Comparison of ENCODE assay signal across 11 mouse cellular contexts in genomic region chr12:21140153-21140552, GRCm38 (mm10).
DNase-seq lines count a peak whose midpoint lies in the region; TF ChIP-seq lines count a peak whose summit lies in the region.
"Had no signal": no experiment of that assay in that cellular context is flagged by ENCODE, and none has a peak within 500 bp of the region (broad histone marks: within the 10 kb centered on the region; RNA-seq: fewer than 3 reads in every experiment).

No protein-coding gene starts in this region.

- TF ChIP-seq CTCF in cerebellum, adult 2 months (IDR thresholded peaks at IDR 0.05; ENCODE audit: borderline replicate concordance, insufficient read depth, low read depth, low read length) = no peak

- H3K27ac ChIP-seq in cerebellum, adult 2 months (ENCODE audit: insufficient read depth, low read length) = peak overlapping the region; percentile 51
- H3K27ac ChIP-seq: limb, embryonic 10.5 days; lung, embryonic 15.5 days had no signal

- H3K4me3 ChIP-seq in cerebellum, adult 2 months (replicated peaks; ENCODE audit: insufficient read depth, low read depth, low read length) = no peak overlapping the region
- H3K4me3 ChIP-seq: limb, embryonic 10.5 days; lung, embryonic 15.5 days had no signal

- 17% methylated on average over 14 of the region's 14 CpGs for WGBS in cerebellum, adult 2 months

- intact Hi-C loops in heart, postnatal 14 days (cut with DNase I) = no loop called here

- no peaks in the 10 kb centered on the region for H3K27me3 ChIP-seq in cerebellum, adult 2 months (ENCODE audit: control insufficient read depth, insufficient read depth, low read length)
- H3K27me3 ChIP-seq: lung, embryonic 15.5 days had no signal

- no peak for TF ChIP-seq POLR2A in cerebellum, adult 2 months (IDR thresholded peaks at IDR 0.05; ENCODE audit: borderline replicate concordance, insufficient read depth, low read length)

- peak; percentile 63 for DNase-seq in layer of hippocampus, adult 11-12 months (ENCODE audit: low spot score)
- no peak for DNase-seq in layer of hippocampus, postnatal 10 days (ENCODE audit: low spot score in 2 of 2)
- peak; percentile 64 to 78 for DNase-seq in cerebellum, adult 2 months
- peak; percentile 52 to 79 for DNase-seq in layer of hippocampus, adult 18-20 months (ENCODE audit: low spot score in 2 of 2)
- DNase-seq in right cerebral cortex, adult 2 months (ENCODE audit: low spot score in 2 of 2) = peak; percentile 76 to 79
- no peak for DNase-seq in kidney, postnatal 25 days
- DNase-seq in heart, postnatal 14 days = no peak
- DNase-seq in kidney, postnatal 36 days = no peak
- DNase-seq: thymus, adult 18-20 months had no signal

- H3K4me1 ChIP-seq in cerebellum, adult 2 months (ENCODE audit: control insufficient read depth, insufficient read depth, low read length) = peaks cover 56% of the 10 kb centered on the region

Comparison
In these comparisons a context has a peak if more than half of its experiments do, and no peak if none do; other contexts are left out.
1. DNase-seq: peak in layer of hippocampus, adult 11-12 months (single experiment), cerebellum, adult 2 months (2 of 2), layer of hippocampus, adult 18-20 months (2 of 2) and right cerebral cortex, adult 2 months (2 of 2); none in layer of hippocampus, postnatal 10 days (0 of 2), kidney, postnatal 25 days (0 of 2), heart, postnatal 14 days (0 of 2) and kidney, postnatal 36 days (0 of 2).